Mouse (Mus musculus): ENCODE data around the gene Cers1. TPM values are rescaled to one million over a fixed set of nuclear protein-coding genes. Genes with fewer than 3 reads are reported as not detected.

The Cers1 gene
- polyA plus RNA-seq, 1 experiment: 0.61 TPM

DNA sequence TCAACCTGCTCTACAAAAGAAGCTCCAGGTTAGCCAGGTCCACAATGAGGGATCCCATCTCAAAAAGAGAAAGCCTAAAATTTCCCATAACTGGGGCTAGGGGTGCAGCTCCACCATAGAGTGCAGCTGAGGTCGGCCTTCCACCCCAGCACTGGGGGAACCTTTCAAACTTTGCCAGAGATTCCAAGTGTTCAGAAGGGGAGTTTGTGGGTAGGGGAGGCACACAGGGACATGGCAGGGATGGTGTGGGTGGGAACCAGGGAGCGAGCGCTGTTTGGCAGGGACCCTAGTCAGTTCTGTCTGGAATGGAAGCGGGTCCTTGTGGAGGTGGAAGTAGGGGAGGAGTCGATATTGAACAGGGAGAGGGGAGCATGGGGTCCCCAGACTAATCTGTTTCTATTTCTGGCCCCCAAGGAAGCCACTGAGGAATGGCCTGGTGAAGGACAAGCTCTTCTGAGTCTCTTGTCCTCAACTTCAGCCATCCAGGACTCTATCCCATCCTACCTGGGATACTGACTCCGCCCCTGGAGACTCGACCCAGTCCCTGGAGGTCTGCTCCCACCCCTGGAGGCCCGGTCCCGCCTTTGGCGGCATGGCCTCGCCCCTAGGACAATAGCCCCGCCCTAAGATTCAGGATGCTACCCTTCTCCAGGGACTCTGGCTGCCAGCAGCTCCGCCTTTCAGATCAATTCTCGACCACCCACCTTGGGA lies 13.7 kb downstream of the Cers1 start, which contains the start of gene Gdf1:
TSS of gene Gdf1 (plus strand) at position 694 of the 711 bp plus-strand sequence.
- DNase-seq (ENCODE audit: low read depth in 1 of 2, low spot score in 2 of 2): no peak
- WGBS: 62% methylated on average over 14 of the region's 14 CpGs
- Histone ChIP-seq H3K4me3 (ENCODE audit: extremely low read depth, insufficient read depth, insufficient read length) (no peak within 1 kb of the TSS), H3K36me3 (ENCODE audit: control insufficient read depth, insufficient read depth, low read length) (peaks cover 33% of the 10 kb centered on the region), H3K4me1 (ENCODE audit: control insufficient read depth, insufficient read depth, insufficient read length) (no peaks in the 10 kb centered on the region), H3K27ac (ENCODE audit: insufficient read depth, low read length) (no peak within 1 kb of the TSS), H3K27me3 (ENCODE audit: control insufficient read depth, insufficient read depth, low read length) (no peaks in the 10 kb centered on the region)
- TF ChIP-seq POLR2A (IDR thresholded peaks at IDR 0.05; ENCODE audit: low read depth, low read length): no peak
- TF ChIP-seq CTCF (IDR thresholded peaks at IDR 0.05; ENCODE audit: extremely low read depth, insufficient read depth, insufficient read length, insufficient replicate concordance): no peak

DNA sequence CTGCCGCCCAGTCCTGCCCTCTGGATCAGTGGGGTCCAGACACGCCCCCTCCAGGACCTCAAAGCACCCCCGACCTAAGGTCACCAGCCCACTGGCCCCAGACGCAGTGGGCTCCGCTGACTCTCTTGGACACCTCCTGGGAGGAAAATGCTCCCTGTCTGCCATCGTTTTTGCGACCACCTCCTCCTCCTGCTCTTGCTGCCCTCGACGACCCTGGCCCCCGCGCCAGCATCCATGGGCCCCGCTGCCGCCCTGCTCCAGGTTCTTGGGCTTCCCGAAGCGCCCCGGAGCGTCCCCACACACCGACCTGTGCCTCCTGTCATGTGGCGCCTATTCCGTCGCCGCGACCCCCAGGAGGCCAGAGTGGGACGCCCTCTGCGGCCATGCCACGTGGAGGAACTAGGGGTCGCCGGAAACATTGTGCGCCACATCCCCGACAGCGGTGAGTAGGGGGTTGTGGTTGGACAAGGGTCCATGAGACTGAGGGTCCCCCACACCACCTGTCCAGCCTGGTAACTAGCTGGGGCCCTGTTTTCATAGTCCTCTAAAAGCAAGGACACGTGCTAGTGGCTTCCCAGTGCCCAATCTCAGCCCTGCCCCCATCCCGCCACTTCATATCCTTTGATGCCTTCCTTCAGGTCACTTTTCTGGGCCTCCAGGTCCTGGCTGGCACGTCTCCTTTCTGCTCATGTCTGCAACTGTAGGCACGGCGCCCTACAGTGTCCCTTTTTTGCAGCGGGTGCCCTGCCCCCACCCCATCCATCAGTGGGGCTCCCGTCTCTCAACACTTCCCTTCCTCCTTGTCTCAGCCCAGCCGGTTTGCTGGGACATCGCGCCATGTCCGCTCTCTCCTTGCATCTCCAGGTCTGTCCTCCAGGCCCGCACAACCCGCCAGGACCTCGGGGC lies 14.5 kb downstream of the Cers1 start:
- 42% methylated on average over 45 of the region's 45 CpGs for WGBS
- TF ChIP-seq CTCF (IDR thresholded peaks at IDR 0.05; ENCODE audit: extremely low read depth, insufficient read depth, insufficient read length, insufficient replicate concordance) (no peak), POLR2A (IDR thresholded peaks at IDR 0.05; ENCODE audit: low read depth, low read length) (no peak)
- Histone ChIP-seq H3K27me3 (ENCODE audit: control insufficient read depth, insufficient read depth, low read length) (no peaks in the 10 kb centered on the region), H3K36me3 (ENCODE audit: control insufficient read depth, insufficient read depth, low read length) (peaks cover 41% of the 10 kb centered on the region), H3K27ac (ENCODE audit: insufficient read depth, low read length) (no peak overlapping the region), H3K4me3 (ENCODE audit: extremely low read depth, insufficient read depth, insufficient read length) (no peak overlapping the region), H3K4me1 (ENCODE audit: control insufficient read depth, insufficient read depth, insufficient read length) (no peaks in the 10 kb centered on the region)
- no peak for DNase-seq (ENCODE audit: low read depth in 1 of 2, low spot score in 2 of 2)

DNA sequence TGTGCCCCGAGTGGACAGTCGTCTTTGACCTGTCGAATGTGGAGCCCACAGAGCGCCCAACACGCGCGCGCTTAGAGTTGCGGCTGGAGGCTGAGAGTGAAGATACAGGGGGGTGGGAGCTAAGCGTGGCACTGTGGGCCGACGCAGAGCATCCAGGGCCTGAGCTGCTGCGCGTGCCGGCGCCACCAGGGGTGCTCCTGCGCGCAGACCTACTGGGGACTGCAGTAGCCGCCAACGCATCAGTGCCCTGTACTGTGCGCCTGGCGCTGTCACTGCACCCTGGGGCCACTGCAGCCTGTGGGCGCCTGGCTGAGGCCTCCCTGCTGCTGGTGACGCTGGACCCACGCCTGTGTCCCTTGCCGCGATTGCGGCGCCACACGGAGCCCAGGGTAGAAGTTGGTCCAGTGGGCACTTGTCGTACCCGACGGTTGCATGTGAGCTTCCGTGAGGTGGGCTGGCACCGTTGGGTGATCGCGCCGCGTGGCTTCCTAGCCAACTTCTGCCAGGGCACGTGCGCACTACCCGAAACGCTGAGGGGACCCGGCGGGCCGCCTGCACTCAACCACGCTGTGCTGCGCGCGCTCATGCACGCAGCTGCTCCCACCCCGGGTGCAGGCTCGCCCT lies 15.3 kb downstream of the Cers1 start:
- no peak for DNase-seq (ENCODE audit: low read depth in 1 of 2, low spot score in 2 of 2)
- no peak overlapping the region for H3K27ac ChIP-seq (ENCODE audit: insufficient read depth, low read length)
- H3K27me3 ChIP-seq (ENCODE audit: control insufficient read depth, insufficient read depth, low read length): no peaks in the 10 kb centered on the region
- peaks cover 46% of the 10 kb centered on the region for H3K36me3 ChIP-seq (ENCODE audit: control insufficient read depth, insufficient read depth, low read length)
- no peak for TF ChIP-seq CTCF (IDR thresholded peaks at IDR 0.05; ENCODE audit: extremely low read depth, insufficient read depth, insufficient read length, insufficient replicate concordance)
- TF ChIP-seq POLR2A (IDR thresholded peaks at IDR 0.05; ENCODE audit: low read depth, low read length): no peak
- 86% methylated on average over 53 of the region's 53 CpGs for WGBS
- H3K4me1 ChIP-seq (ENCODE audit: control insufficient read depth, insufficient read depth, insufficient read length): no peaks in the 10 kb centered on the region
- no peak overlapping the region for H3K4me3 ChIP-seq (ENCODE audit: extremely low read depth, insufficient read depth, insufficient read length)

DNA sequence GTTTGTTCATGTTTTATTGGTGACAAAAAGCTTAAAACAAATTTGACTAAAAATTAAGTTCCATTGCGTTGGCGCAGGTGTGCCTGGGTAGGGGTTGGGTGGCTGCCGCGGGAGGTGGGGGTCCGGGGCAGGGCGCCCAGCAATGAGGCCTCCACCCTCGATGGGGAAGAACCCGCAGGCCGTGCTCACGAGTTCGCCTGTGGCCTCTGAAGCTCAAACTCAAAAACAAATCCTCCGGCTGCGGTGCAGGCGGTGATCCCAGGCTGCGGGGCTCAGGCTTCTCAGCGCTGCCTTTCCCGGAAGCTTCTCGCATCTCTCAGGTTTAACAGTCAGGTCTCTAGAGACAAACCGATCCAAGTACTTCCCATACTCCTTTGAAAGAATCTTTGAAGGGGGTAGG lies 16.0 kb downstream of the Cers1 start:
- Histone ChIP-seq H3K27ac (ENCODE audit: insufficient read depth, low read length) (no peak overlapping the region), H3K27me3 (ENCODE audit: control insufficient read depth, insufficient read depth, low read length) (no peaks in the 10 kb centered on the region), H3K4me1 (ENCODE audit: control insufficient read depth, insufficient read depth, insufficient read length) (no peaks in the 10 kb centered on the region), H3K4me3 (ENCODE audit: extremely low read depth, insufficient read depth, insufficient read length) (no peak overlapping the region), H3K36me3 (ENCODE audit: control insufficient read depth, insufficient read depth, low read length) (peaks cover 50% of the 10 kb centered on the region)
- no peak for DNase-seq (ENCODE audit: low read depth in 1 of 2, low spot score in 2 of 2)
- 97% methylated on average over 19 of the region's 19 CpGs for WGBS
- no peak for TF ChIP-seq POLR2A (IDR thresholded peaks at IDR 0.05; ENCODE audit: low read depth, low read length)
- TF ChIP-seq CTCF (IDR thresholded peaks at IDR 0.05; ENCODE audit: extremely low read depth, insufficient read depth, insufficient read length, insufficient replicate concordance): no peak

DNA sequence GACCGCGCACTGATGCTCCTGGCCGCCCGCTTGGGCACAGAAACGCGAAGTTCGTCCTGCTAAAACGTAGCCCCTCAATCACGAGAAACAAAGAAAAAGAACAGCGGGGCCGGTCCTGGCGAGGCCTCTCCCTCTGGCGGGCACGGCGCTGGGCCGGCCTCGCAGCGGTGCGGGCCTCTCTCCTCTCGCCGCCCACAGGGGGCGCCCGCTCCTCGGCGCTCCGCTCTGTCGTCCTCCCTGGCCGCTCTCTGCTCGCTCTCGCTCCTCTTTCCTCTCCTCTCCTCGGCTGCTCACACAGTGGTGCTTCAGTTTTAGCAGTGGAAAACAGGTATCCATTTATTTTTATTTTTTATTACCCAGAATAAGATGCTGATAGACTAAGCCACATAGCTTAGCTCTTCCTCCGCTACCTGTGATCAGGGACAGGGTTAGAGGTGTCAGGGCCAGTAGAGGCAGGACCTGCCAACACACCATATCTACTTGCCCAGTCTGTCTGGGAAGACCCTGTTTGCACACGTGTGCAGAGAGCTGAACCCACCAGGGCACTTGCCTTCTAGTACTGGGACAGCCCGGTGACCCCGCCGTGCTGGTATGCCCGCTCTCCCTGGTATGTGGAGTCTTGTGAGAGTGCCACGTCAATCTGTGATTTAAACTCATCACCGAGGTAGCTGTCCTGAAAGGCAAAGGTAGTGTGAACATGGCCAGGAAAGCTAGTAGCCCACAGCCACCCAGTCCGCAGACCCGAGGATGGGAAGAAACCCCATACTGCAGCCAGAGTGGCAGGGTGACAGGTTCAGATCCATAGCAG lies 16.7 kb downstream of the Cers1 start:
- H3K36me3 ChIP-seq (ENCODE audit: control insufficient read depth, insufficient read depth, low read length): peaks cover 57% of the 10 kb centered on the region
- TF ChIP-seq CTCF (IDR thresholded peaks at IDR 0.05; ENCODE audit: extremely low read depth, insufficient read depth, insufficient read length, insufficient replicate concordance) (no peak), POLR2A (IDR thresholded peaks at IDR 0.05; ENCODE audit: low read depth, low read length) (no peak)
- H3K4me1 ChIP-seq (ENCODE audit: control insufficient read depth, insufficient read depth, insufficient read length): no peaks in the 10 kb centered on the region
- H3K27ac ChIP-seq (ENCODE audit: insufficient read depth, low read length): no peak overlapping the region
- DNase-seq (ENCODE audit: low read depth in 1 of 2, low spot score in 2 of 2): no peak
- WGBS: 82% methylated on average over 41 of the region's 41 CpGs
- no peaks in the 10 kb centered on the region for H3K27me3 ChIP-seq (ENCODE audit: control insufficient read depth, insufficient read depth, low read length)
- H3K4me3 ChIP-seq (ENCODE audit: extremely low read depth, insufficient read depth, insufficient read length): no peak overlapping the region

DNA sequence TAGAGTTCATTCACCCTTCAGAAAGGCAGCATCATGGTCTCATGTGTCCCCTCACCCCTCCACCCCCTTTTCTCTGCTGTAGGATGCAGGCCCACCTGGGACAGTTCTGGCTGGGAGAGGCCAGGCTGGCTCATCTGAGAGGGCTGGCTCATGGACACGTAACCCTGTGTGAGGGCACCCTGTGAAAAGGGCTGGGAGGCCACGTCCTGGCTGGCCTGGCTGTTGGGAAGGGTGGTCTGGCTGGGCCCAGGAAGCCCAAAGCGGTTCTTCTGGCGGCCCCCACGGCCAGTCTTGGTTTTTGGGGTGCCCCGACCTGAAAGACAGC lies 17.3 kb downstream of the Cers1 start:
- Histone ChIP-seq H3K4me3 (ENCODE audit: extremely low read depth, insufficient read depth, insufficient read length) (no peak overlapping the region), H3K27ac (ENCODE audit: insufficient read depth, low read length) (no peak overlapping the region), H3K27me3 (ENCODE audit: control insufficient read depth, insufficient read depth, low read length) (no peaks in the 10 kb centered on the region), H3K4me1 (ENCODE audit: control insufficient read depth, insufficient read depth, insufficient read length) (no peaks in the 10 kb centered on the region), H3K36me3 (ENCODE audit: control insufficient read depth, insufficient read depth, low read length) (peaks cover 63% of the 10 kb centered on the region)
- WGBS: 93% methylated on average over 6 of the region's 6 CpGs
- no peak for TF ChIP-seq CTCF (IDR thresholded peaks at IDR 0.05; ENCODE audit: extremely low read depth, insufficient read depth, insufficient read length, insufficient replicate concordance)
- TF ChIP-seq POLR2A (IDR thresholded peaks at IDR 0.05; ENCODE audit: low read depth, low read length): no peak
- DNase-seq (ENCODE audit: low read depth in 1 of 2, low spot score in 2 of 2): no peak

Measured in spleen, adult 2 months (tissue).